Comparison of ENCODE assay signal across 8 mouse cellular contexts in genomic region chr9:71073831-71074230, GRCm38 (mm10).
DNase-seq lines count a peak whose midpoint lies in the region; ATAC-seq and TF ChIP-seq lines count a peak whose summit lies in the region.

No protein-coding gene starts in this region.

- peaks cover 2% of the 10 kb centered on the region; the same call in 1 of the 2 replicates for H3K4me1 ChIP-seq in hindbrain, embryonic 10.5 days (replicated peaks)
- H3K4me1 ChIP-seq in hindbrain, embryonic 12.5 days, result no peaks in the 10 kb centered on the region
- H3K4me1 ChIP-seq in limb, embryonic 14.5 days (ENCODE audit: control insufficient read depth, insufficient read depth, low read length), result no peaks in the 10 kb centered on the region
- H3K4me1 ChIP-seq in testis, adult 2 months (ENCODE audit: control insufficient read depth, insufficient read depth, low read length), result peaks cover 6% of the 10 kb centered on the region
- H3K4me1 ChIP-seq in forebrain, embryonic 11.5 days (replicated peaks; ENCODE audit: control insufficient read depth, insufficient read depth, low read length), result no peaks in the 10 kb centered on the region

- no peak overlapping the region for H3K9ac ChIP-seq in hindbrain, embryonic 12.5 days
- H3K9ac ChIP-seq in limb, embryonic 14.5 days (ENCODE audit: low read depth, low read length, severe bottlenecking), result no peak overlapping the region
- H3K9ac ChIP-seq in forebrain, embryonic 11.5 days (ENCODE audit: low read length), result no peak overlapping the region

- TF ChIP-seq CTCF in testis, adult 2 months (IDR thresholded peaks at IDR 0.05; ENCODE audit: control insufficient read depth, insufficient read depth, insufficient replicate concordance, low read depth, low read length), result peak; percentile 23; the same call in 1 of the 2 replicates

- H3K9me3 ChIP-seq in hindbrain, embryonic 10.5 days, result no peaks in the 10 kb centered on the region
- no peaks in the 10 kb centered on the region for H3K9me3 ChIP-seq in hindbrain, embryonic 12.5 days (replicated peaks)
- no peaks in the 10 kb centered on the region for H3K9me3 ChIP-seq in limb, embryonic 14.5 days (ENCODE audit: control insufficient read depth, low read length)
- H3K9me3 ChIP-seq in forebrain, embryonic 11.5 days (ENCODE audit: control insufficient read depth, low read length), result no peaks in the 10 kb centered on the region

- 66% methylated on average over 4 of the region's 4 CpGs for WGBS in hindbrain, embryonic 10.5 days
- WGBS in hindbrain, embryonic 12.5 days, result 56% methylated on average over 4 of the region's 4 CpGs
- WGBS in limb, embryonic 14.5 days, result 61% methylated on average over 4 of the region's 4 CpGs
- 55% methylated on average over 4 of the region's 4 CpGs for WGBS in forebrain, embryonic 11.5 days

- no peaks in the 10 kb centered on the region for H3K27me3 ChIP-seq in hindbrain, embryonic 10.5 days (ENCODE audit: insufficient read depth, poor library complexity, severe bottlenecking)
- H3K27me3 ChIP-seq in hindbrain, embryonic 12.5 days, result no peaks in the 10 kb centered on the region
- H3K27me3 ChIP-seq in limb, embryonic 14.5 days (ENCODE audit: control insufficient read depth, insufficient read depth, low read length), result no peaks in the 10 kb centered on the region
- H3K27me3 ChIP-seq in testis, adult 2 months (ENCODE audit: control insufficient read depth, insufficient read depth, low read length), result no peaks in the 10 kb centered on the region
- H3K27me3 ChIP-seq in forebrain, embryonic 11.5 days (ENCODE audit: control insufficient read depth, insufficient read depth, low read length), result no peaks in the 10 kb centered on the region

- no peak overlapping the region for H3K4me3 ChIP-seq in hindbrain, embryonic 10.5 days
- no peak overlapping the region for H3K4me3 ChIP-seq in hindbrain, embryonic 12.5 days
- no peak overlapping the region for H3K4me3 ChIP-seq in limb, embryonic 14.5 days (replicated peaks; ENCODE audit: low read length)
- H3K4me3 ChIP-seq in testis, adult 2 months (ENCODE audit: control insufficient read depth, low read depth, low read length), result no peak overlapping the region
- no peak overlapping the region for H3K4me3 ChIP-seq in forebrain, embryonic 11.5 days (ENCODE audit: low read depth, low read length)

- TF ChIP-seq POLR2A in limb, embryonic 14.5 days (IDR thresholded peaks at IDR 0.05; ENCODE audit: borderline replicate concordance, extremely low read depth, insufficient read depth, insufficient read length), result no peak
- no peak for TF ChIP-seq POLR2A in testis, adult 2 months (IDR thresholded peaks at IDR 0.05; ENCODE audit: control insufficient read depth, low read depth, low read length)

- peak; percentile 33 for DNase-seq in hindbrain, embryonic 10.5 days (ENCODE audit: low spot score)
- DNase-seq in spleen, adult 18-20 months, result peak; percentile 21 to 60
- DNase-seq in spleen, adult 12 weeks (ENCODE audit: low spot score), result no peak
- DNase-seq in cerebellum, postnatal 25 days, result peak; percentile 65 to 83
- DNase-seq in limb, embryonic 14.5 days (ENCODE audit: low spot score), result peak; percentile 22
- DNase-seq in forebrain, embryonic 11.5 days (ENCODE audit: low spot score), result no peak

- H3K36me3 ChIP-seq in hindbrain, embryonic 10.5 days, result no peaks in the 10 kb centered on the region
- no peaks in the 10 kb centered on the region for H3K36me3 ChIP-seq in hindbrain, embryonic 12.5 days
- H3K36me3 ChIP-seq in limb, embryonic 14.5 days (ENCODE audit: control insufficient read depth, insufficient read depth, low read length), result no peaks in the 10 kb centered on the region
- no peaks in the 10 kb centered on the region for H3K36me3 ChIP-seq in testis, adult 2 months (ENCODE audit: control insufficient read depth, insufficient read depth, low read length)
- no peaks in the 10 kb centered on the region for H3K36me3 ChIP-seq in forebrain, embryonic 11.5 days (ENCODE audit: control insufficient read depth, insufficient read depth, low read length)

- no peak overlapping the region for H3K4me2 ChIP-seq in hindbrain, embryonic 12.5 days (replicated peaks)
- H3K4me2 ChIP-seq in limb, embryonic 14.5 days (replicated peaks; ENCODE audit: low read depth, low read length, severe bottlenecking), result no peak overlapping the region
- no peak overlapping the region for H3K4me2 ChIP-seq in forebrain, embryonic 11.5 days (ENCODE audit: low read depth, low read length, severe bottlenecking)

- H3K27ac ChIP-seq in hindbrain, embryonic 10.5 days, result no peak overlapping the region
- no peak overlapping the region for H3K27ac ChIP-seq in hindbrain, embryonic 12.5 days
- no peak overlapping the region for H3K27ac ChIP-seq in limb, embryonic 14.5 days (replicated peaks; ENCODE audit: low read depth, low read length)
- no peak overlapping the region for H3K27ac ChIP-seq in testis, adult 2 months (ENCODE audit: control insufficient read depth, insufficient read depth, low read depth, low read length)
- no peak overlapping the region for H3K27ac ChIP-seq in forebrain, embryonic 11.5 days (ENCODE audit: low read depth, low read length)

- ATAC-seq in hindbrain, embryonic 12.5 days (ENCODE audit: low FRiP score), result no peak
- ATAC-seq in limb, embryonic 14.5 days (ENCODE audit: low FRiP score, low read depth), result no peak
- no peak for ATAC-seq in forebrain, embryonic 11.5 days (replicated peaks; ENCODE audit: low FRiP score)

Comparison
In these comparisons a context has a peak if more than half of its experiments do, and no peak if none do; other contexts are left out.
1. DNase-seq: peak in hindbrain, embryonic 10.5 days (single experiment), spleen, adult 18-20 months (2 of 2), cerebellum, postnatal 25 days (2 of 2) and limb, embryonic 14.5 days (single experiment); none in spleen, adult 12 weeks (single experiment) and forebrain, embryonic 11.5 days (single experiment).